Mouse (Mus musculus): ENCODE results near the gene Marveld1.

The Marveld1 gene

DNA sequence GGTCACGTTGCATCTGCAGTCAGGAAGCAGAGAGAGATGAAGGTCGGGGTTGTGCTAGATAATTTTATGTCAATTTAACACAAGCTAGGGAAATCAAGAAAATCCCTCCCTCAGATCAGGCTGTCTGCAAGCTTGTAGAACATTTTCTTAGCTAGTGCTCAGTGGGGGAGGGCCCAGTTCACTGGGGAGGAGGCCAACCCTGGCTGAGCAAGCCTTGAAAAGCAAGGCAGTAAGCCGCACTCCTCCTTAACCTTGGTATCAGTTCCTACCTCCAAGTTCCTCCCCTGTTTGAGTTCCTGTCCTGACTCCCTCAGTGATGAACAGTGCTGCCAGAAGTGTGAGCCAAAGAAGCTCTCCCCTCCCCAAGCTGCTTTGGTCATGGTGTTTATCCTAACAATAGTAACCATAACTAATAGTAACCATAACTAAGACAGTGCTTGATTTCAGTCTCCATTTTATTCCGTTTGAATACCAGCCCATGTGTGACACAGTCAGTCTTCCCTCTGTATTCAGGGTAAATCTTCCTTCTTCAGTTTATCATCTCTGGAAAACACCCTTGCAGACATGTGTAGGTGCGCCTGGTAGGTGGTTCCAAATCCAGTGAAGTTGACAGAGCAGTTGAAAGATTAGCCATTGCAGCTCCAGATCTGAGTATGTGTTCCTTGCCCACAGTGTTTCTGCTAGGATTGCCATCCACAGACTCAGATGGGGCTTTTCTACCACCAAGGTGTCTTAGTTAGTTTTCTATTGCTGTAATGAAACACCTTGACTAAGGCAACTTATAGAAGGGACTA lies 7.3 kb upstream of the Marveld1 start:
- no peak for DNase-seq (ENCODE audit: low read depth)

DNA sequence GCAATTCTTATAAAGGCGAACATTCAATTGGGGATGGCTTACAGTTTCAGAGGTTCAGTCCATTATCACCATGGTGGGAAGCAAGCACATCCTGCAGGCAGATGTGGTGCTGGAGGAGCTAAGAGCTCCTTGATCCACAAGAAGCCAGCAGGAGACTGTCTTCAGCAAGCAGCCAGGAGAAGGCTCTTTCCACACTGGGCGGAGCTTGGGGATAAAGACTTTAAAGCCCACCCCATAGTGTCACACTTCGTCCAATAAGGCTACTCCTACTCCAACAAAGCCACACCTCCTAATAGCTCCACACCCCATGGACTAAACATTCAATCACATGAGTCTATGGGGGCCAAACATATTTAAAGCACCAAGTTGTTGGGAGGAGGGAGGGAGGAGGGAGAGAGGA lies 5.2 kb upstream of the Marveld1 start:
- no peak for DNase-seq (ENCODE audit: low read depth)

DNA sequence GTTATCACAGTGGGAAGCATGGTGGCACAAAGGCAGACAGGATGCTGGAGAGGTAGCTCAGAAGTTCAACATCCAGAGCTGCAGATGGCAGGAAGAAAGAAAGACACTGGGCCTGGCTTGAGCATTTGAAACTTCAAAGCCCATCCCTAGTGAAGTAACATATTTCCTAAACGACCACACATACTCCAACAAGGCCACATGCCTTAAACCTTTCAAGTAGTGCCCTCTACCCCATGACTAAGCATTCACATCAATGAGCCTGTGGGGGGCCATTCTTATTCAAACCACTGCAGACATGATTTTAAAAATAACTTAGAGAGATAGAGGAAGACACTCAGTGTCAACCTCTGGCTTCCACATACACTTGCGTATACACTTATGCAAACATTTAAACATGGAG lies 4.4 kb upstream of the Marveld1 start:
- no peak for DNase-seq (ENCODE audit: low read depth)

DNA sequence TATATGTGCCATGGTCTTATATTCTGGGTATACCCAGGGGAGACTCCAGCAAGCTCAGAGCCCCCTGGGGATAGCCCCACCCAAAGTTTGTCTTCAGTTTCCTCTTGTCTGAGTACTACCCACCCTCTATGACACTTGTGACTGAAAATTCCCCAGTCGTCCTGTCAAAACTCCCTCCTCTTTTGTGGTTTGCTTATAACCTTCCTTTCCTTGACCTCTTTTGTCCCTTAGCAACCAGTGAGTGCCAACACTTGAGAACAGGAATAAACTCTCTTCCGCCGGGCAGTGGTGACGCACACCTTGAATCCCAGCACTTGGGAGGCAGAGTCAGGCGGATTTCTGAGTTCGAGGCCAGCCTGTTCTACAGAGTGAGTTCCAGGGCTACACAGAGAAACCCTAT lies 3.1 kb upstream of the Marveld1 start:
- DNase-seq (ENCODE audit: low read depth), result no peak

DNA sequence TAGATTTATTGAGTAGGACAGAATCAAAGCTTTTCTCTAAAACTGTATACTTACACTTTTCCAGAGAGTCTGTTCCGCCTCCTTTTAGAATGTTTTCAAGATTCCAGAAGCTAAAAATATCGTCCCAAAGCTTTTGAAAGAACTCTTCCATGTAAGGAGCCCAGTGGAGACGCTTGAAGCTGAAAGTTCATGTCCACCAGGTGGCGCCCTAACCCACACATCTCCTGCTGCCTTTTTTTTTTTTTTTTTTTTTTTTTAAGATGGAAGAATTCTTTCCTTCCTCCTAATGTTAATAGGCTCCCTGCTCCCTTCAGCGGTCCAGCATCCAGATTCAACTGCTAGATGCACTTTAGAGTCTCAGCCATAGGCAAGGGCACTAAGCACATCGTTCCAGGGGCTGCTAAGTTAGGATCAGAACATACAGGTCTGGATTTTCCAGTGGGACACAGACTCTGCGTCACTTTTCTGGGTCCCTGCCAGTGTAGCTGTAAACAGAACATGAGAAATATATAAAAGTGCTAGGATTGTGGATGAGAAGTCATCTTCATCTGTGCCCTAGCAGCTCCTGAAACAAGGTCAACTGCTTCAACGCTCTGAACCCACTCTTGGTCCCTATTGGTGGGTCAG lies 2.5 kb upstream of the Marveld1 start:
- DNase-seq (ENCODE audit: low read depth), result peak; percentile 72

DNA sequence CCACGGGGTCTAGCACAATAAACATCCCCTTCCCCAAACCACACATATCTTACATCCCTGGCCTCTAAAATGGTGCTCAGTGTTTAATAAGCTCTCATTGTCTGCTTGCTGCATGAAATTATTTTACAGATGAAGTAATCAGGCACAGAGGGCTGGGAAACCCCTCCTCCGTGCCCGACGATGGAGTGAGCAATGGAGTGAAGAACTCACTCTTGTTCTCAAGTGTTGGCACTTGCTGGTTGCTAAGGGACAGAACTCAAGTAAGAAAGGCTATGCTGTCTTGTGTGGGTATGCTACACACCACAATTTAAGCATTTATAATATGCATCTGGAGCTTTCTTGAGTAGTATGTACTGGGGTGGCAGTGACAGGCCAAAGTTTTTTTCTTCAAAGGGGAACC lies 2.0 kb upstream of the Marveld1 start:
- no peak for DNase-seq (ENCODE audit: low read depth)

DNA sequence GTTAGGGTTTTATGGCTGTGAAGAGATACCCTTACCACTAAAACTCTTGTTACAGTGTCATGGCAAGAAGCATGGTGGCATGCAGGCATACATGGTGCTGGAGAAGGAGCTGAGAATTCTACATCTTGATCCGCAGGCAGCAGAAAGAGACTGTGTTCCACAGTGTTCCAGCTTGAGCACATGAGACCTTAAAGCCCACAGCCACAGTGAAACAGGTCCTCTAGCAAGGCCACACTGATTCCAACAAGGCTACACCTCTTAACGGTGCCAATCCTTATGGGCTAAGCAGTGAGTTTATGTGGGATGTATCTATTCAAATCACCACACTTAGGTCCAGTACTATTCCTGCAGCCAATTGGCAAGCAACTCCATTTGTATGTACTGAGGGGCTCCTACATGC lies 1.5 kb upstream of the Marveld1 start:
- DNase-seq (ENCODE audit: low read depth), result no peak

DNA sequence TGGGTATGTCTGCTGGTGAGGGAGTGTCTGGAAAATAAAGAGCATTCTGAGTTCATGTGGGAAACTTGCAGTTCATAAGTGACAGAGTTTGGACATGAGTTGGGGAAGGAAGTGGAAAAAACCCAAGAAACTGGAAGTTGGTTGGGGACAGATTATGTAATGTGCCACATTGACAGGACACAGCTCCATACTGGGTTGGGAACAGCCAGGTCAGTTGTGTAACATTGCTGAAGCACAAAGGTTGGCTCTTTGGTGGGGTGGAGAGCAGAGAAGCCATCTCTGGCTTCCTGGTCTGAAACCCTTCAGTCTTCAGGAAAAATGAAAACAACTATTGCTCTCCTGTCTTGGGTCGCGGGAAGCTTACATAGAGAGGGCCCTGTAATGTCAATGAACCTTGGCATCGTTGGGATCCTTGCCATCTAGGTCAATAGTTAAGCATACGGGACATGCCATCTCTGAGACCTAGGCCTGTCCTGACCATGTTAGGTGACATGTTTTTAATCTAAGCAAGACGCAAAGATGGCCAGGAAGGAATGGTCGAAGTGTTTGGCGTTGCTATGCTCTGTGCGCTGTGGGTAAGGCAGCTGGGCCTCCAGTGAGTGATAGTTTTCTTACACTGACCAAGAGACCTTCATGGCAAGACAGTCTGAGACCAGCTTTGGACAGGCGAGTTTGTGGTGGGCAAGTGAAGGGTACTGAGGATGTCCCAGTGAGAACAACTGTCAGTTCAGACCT lies 757 bp upstream of the Marveld1 start:
- DNase-seq (ENCODE audit: low read depth), result no peak

DNA sequence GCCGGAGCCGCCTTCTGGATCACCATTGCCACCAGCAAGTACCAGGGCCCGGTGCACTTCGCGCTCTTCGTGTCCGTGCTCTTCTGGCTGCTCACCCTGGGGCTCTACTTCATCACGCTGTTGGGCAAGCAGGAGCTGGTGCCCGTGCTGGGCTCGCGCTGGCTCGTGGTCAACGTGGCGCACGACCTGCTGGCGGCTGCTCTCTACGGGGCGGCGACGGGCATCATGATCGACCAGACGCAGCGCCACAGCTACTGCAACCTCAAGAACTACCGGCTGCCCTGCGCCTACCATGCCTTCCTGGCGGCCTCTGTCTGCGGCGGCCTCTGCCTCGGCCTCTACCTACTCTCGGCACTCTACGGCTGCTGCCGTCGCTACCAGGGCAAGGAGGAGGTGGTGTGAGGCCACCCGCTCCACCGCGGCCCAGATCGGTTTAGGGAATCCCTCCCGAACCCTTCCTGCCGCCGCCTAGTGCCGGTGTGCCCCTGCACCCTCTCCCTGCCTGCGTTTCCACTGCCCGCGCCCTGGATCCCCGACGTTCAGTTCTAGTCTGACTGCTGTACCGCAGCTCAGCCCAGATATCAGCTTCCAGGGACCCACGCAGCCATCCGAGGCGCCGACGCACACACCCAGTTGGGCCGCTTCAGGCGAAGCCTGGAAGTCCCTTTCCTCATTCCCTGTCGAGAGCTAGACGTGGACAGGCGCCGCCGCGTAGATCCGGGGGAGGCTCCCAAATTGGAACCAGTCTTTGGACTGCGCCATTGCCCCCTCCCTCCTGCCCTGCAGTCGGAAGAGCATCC lies 769 bp downstream of the Marveld1 start:
- no peak for DNase-seq (ENCODE audit: low read depth)

DNA sequence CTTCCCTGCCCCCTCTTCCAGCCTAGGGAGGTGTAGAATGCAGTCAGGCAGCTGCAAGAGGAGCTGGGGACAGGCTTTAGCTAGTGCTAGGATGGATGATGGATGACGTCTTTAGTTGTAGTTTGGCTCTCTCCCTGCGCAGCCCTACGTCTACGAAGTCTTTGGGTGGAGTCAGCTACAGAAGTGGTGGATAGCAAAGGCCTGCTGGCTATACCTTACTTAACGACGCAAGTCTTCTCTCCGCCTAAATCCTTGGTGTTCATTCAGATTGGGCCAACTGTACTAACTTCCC lies 1.3 kb downstream of the Marveld1 start:
- DNase-seq (ENCODE audit: low read depth), result no peak

DNA sequence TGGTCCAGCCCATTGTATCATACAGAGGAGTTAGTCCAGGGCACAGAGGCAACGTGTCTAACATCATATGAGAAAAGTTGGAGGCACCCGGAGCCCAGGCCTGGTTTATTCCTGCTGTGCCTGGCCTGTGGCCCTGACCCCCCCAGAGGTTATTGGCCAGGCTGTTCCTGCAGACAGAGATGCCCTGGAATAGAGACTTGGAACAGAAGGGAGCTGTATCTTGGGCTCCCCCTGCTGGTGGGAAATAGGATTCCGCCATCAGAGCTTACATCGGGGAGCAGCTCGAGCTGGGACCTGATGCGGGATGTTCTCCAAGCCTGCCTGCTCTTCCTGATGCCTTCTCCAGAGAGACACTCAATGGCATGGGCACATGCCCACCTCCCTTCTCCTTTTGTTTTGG lies 4.8 kb downstream of the Marveld1 start:
- peak; percentile 70 for DNase-seq (ENCODE audit: low read depth)

DNA sequence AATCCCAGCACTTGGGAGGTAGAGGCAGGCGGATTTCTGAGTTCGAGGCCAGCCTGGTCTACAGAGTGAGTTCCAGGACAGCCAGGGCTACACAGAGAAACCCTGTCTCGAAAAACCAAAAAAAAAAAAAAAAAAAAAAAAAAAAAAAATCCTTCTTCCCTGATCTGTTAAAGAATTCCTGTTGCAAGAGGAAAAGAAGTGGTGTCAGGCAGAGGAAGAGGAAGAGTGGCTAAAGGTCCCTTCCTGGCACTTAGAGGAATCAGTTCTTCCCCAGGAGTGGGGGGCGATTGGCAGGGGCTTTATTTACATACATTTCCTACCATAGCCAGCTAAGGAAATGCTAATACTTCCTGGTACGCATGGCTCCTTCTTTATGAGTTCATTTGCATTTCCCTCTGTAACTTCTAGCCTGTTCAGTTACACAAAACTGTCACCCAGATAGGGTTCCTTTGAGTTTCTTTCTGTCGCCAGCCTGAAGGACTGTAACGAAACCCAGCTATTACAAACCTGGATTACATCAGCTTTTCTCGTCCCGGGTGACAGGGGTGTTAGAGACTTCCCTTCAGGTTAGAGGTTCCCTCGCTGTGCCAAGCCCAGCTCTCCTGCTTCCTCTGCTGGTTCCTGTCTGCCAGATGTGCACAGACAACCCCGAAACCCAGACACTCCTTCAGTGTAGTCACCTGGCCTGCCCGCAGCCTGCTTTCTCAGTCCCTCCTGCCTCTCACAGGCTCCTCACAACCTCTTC lies 10.5 kb downstream of the Marveld1 start:
- DNase-seq (ENCODE audit: low read depth), result no peak

DNA sequence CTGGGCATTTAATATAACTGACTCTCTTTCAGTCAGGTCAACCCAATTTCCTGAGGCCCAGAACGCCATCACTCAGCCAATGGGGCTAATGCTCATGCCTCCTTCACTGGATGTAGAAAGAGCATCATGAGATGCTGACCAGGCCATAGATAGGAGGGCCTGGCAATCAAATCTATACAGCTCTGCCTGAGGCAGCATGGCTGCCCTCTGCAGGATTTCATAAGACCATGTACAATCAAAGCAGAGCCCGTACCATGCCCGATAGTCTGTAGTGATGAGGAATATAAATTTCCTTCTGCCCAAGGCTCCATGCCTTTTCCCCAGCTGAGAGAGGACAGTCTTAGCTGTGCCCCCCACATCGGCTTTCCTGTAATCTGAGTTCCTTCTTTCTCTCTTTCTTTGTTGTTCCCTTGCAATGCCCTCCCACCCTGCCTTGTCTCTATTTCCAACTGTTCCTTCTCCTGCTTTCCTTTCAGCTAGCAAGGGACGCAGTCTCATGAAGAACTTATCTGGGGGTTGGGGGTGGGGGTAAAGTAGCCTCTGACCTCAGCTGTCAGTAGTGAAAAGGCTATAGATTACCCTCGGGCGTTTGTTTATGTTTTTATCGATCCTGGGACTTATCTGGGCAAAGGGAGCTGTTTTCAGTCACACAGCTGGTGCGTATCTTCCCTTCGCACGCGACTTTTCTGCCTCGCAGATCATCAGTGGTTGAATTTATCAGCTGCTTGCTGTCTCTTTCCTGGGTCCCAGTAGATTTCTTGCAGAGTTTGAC lies 11.2 kb downstream of the Marveld1 start:
- DNase-seq (ENCODE audit: low read depth), result no peak

DNA sequence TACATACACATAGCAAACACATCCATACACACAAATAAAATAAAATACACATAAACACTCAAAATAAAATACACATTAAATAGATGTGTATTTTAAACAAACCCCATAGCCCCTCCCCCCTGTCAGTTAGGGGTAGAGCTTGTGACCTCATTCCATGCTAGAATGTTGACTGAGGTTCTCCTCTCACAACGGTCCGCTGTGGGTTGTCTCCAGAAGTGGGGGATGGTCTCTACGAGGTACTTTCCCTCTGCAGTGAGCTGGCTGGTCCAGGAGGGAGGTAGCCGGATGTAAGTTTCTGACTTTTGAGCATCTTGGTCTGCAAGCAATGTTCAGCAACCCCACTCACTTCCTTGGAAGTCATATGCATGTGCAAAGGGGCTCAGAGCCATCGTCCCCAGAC lies 16.6 kb downstream of the Marveld1 start, which contains the start of gene Zfyve27:
TSS of gene Zfyve27 (plus strand) at position 188 of the 400 bp plus-strand sequence.
- no peak for DNase-seq (ENCODE audit: low read depth)

DNA sequence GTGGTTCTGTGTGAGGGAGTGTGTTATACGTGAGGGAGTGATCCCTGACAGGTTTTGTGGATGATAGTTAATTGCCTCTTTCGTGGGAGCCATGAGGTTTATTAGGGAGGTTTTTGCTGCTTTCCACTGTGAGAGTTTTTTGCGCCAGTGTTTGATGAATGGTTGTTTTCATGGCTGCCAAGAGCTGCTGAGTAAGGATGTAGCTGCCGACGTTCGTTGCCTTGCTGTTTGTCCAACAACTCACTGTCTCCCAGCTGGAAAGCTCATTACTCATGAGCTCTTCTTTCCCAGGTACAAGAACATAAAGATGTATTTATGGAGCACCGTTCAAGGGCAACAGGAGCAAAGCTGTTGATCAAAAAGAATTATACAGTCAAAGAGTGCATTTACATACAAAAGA lies 17.0 kb downstream of the Marveld1 start:
- no peak for DNase-seq (ENCODE audit: low read depth)

DNA sequence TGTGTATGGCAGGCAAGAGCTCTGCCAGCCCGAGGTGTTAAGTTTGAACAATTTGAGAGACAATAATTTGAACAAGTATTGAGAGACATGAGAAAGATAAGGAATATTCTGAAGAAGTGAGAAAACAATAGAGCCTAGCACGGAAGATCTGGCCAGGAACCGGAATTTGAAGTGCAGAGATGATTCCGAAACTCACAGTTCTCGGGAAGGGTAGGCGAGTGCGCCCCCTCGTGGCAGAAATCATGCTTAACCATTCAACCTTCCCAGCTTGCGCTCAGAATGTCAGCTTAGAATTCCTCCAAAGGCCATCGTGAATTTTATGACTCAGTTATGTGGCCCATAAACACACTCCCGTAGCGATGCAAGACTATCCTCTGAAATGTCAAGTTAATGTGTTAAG lies 18.9 kb downstream of the Marveld1 start:
- peak; percentile 70 for DNase-seq (ENCODE audit: low read depth)

DNA sequence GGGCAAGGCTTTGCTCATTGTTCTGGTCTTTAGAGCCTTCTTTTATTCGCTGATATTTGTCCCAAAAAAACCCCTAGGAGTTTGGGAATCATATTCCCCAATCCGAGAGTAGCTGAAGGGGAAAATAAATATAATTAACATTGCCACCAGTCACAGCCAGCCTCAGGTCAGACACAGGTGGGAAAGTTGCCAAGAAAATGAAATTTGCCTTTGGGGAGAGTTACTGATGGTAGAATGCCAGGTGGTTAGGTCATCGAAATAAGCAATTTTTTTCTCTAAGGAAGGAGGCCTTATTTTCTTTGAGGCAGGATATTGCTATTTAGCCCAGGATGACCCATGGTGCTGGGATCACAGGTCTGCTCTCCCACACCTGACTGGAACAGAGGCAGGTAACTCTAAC lies 19.6 kb downstream of the Marveld1 start:
- no peak for DNase-seq (ENCODE audit: low read depth)

DNA sequence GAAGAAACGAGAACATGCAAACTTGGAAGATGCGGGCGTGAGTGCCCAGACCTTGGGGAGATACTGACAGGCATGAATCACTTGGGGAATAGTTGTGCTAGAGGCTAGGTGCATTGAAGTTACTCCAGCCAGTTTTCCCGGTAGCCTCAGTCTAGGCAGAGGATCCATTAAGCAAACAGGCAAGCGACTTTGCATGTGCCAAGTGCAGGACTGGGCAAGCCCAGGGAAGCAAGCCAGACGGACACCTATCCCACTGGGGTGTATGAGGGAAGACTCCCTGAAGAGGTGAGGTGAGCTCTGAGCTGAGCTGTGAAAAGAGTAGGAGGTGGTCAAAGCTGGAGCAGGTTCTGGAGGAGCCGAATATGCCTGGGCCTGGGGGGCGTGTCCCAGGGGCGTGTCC lies 20.3 kb downstream of the Marveld1 start:
- DNase-seq (ENCODE audit: low read depth), result no peak

DNA sequence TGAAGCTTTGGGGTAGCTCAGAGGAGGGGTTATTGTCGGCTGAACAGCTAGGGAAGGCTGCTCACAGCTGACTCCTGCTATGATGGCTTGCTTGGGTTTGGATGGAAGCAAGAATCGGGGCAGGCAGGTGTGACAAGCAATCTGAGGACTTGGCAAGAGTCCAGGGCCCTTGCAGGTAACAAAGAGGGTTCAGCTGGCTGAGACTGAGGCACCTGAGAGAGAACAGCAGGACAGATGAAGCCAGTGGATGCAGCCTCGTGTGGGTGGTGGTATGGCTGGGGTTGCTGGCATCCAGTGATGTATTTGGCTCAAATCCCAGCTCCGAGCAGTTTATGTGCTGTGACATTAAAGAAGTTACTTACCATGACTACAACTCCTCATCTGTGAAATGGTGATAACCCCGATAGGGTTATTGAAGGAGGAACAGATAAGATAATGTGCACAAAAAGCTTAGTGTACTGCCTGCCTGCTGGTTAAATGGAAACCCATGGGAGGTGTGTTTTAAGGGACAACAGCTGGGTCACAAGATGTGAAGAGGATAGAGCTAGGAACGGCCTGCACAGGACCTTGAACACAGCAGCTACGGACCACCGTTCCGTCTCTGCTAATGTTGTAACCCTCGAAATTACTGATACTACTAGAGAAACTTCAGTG lies 22.2 kb downstream of the Marveld1 start:
- DNase-seq (ENCODE audit: low read depth), result peak; percentile 67
